Mouse (Mus musculus): ENCODE data around the gene 1700061G19Rik.

Gene 1700061G19Rik

GRCm38 (mm10) chr17:56874936-56875651 is at the start of gene 1700061G19Rik:
Gene 1700061G19Rik (plus strand): TSS chr17:56875477.
- no peak for DNase-seq (ENCODE audit: low read depth)

- peak; percentile 90 for DNase-seq (ENCODE audit: low read depth)
Measured at GRCm38 (mm10) chr17:56826718-56827117, 48.6 kb upstream of the 1700061G19Rik start.

- no peak for DNase-seq (ENCODE audit: low read depth)
Measured at GRCm38 (mm10) chr17:56829171-56829570, 46.1 kb upstream of the 1700061G19Rik start.

- DNase-seq (ENCODE audit: low read depth): no peak
Measured at GRCm38 (mm10) chr17:56829795-56830194, 45.5 kb upstream of the 1700061G19Rik start.

DNA sequence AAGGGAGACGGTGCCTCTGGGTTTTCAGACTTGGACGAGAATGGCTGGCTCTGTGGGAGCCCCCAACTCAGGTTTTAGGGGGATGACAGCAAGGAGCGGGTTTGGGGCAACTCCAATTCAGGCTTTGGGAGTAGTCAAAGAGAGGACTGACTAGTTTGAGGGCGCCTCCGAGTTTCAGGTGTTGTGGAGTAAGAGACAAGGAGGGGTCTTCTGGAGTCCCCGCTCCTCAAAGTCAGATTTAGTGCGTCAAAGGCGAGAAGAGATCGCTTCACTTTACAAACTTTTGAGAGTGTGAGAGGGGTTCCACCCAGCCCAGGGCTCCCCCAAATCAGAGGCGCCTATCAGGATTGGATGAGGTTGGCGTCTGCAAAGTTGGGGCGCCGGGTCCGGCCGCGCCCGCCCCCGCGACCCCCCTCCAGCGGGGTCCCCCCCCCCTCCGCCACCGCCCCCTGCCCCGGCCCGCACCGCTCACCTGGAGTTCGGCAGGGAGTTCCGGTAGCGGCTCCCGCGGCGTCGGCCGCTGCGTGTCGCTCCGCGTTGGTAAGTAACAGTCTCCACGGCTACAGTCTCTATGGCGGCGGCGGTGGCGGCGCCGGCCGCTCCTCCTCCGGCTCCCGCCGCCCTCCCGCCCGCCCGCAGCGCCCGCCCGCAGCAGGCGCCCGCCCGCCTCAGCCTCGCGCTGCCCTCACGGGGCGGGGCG is 44.7 kb upstream of the 1700061G19Rik start, which contains the start of gene Rfx2:
Rfx2 (minus strand) TSS at position 603 of the 700 bp plus-strand sequence.
- no peak for DNase-seq (ENCODE audit: low read depth)

GRCm38 (mm10) chr17:56831111-56831816 is 44.0 kb upstream of the 1700061G19Rik start:
- peak; percentile 97 for DNase-seq (ENCODE audit: low read depth)

DNA sequence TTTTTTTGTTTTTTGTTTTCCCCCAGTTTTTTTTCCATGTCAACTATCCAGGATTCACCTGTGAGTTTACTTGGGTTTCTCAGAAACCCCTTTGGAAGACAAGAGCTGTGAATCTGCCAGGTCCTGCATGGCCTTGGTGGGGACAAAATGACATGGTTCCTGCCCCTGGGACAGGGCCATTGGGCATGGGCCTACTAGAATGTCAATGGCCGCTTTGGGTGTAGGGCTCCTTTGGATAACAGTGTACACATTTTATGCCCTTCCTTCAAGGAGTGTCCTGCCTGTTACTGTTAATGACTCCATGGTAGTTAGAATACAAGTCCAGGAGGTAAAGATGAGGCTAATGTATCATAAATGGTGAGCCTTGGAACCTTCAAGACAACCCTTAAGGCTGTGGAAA is 42.4 kb upstream of the 1700061G19Rik start:
- no peak for DNase-seq (ENCODE audit: low read depth)

DNA sequence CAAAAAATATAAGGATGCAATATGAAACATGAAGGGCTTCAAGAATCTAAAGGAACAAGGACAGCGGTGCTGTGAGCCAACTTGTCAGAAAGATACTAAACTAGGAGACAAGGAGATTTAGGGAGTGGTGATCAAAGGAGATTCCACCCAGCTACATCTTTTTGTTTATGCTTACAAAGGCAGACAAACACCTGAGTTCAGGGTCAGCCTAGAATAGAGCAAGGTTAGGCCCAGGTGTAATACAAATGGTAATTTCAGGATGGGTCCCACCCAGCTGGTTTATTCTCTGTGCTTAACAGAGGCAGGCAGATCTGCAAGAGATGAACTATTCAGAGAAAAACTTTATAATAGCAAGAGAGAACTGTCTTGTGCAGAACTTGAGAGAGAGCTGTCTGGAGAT is 41.9 kb upstream of the 1700061G19Rik start:
- DNase-seq (ENCODE audit: low read depth): no peak

- no peak for DNase-seq (ENCODE audit: low read depth)
Measured at GRCm38 (mm10) chr17:56836336-56836735, 38.9 kb upstream of the 1700061G19Rik start.

DNA sequence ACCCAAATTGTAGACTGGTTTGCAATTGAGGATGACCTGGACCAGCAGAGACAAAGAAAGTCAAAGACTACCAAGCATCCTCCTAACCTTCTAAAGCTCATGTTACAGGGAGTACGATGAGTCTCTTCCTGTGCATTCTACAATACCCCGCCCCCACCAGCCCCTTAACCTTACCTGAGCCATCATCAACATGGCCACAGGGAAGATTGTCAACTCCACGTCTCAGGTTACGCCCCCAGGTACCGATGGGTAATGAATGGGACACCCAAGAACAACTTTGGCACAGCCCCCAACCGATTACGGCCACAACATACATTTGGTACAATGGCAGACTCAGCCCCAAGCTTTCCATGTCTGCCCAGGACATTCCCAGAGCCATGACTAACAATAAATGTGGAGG is 34.8 kb upstream of the 1700061G19Rik start:
- no peak for DNase-seq (ENCODE audit: low read depth)

GRCm38 (mm10) chr17:56842173-56842572 is 33.1 kb upstream of the 1700061G19Rik start:
- DNase-seq (ENCODE audit: low read depth): no peak

GRCm38 (mm10) chr17:56843678-56844077 is 31.6 kb upstream of the 1700061G19Rik start:
- DNase-seq (ENCODE audit: low read depth): no peak

DNA sequence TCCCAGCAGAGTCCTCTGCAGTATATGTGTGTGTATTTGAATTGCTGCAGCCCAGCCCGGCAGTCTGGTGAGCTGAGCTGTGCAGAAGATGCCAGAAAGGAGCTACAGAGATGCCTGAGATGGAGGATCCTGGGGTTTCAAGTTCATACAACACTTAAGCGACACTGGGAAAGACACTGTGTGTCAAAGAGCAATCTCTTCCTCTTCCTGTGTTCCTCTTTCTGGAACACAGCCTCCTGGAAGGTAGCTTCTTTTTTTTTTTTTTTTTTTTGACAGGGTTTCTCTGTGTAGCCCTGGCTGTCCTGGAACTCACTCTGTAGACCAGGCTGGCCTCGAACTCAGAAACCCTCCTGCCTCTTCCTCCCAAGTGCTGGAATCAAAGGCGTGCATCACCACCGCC is 26.5 kb upstream of the 1700061G19Rik start:
- DNase-seq (ENCODE audit: low read depth): no peak

- DNase-seq (ENCODE audit: low read depth): no peak
Measured at GRCm38 (mm10) chr17:56849710-56850109, 25.6 kb upstream of the 1700061G19Rik start.

DNA sequence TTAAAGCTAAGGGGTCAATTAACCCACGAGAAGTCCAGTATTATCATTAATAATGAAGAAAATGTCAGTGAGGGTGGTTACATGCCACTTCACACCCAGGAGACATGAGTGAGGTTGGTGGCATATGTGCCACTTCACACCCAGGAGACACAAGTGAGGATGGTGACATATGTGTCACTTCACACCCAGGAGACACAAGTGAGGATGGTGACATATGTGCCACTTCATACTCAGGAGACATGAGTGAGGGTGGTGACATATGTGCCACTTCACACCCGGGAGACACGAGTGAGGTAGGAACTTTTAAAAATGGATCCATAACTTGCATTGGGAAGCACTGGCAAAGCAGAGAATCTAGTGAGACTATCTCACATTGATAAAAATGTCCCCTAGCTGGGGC is 24.1 kb upstream of the 1700061G19Rik start:
- DNase-seq (ENCODE audit: low read depth): no peak

DNA sequence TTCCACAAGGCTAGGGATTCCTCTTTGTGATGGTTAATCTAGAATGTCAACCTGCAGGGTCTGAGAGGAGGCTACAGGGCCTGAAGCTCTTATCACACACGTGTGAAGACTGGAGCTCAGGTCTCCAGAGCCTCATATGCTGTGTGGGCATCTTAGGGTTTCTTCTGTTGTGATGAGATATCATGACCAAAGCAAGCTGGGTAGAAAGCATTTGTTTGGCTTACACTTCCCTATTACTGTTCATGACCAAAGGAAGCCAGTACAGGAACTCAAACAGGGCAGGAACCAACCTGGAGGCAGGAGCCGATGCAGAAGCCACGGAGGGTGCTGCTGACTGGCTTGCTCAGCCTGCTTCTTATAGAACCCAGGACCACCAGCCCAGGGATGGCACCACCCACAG is 19.9 kb upstream of the 1700061G19Rik start:
- DNase-seq (ENCODE audit: low read depth): no peak

DNA sequence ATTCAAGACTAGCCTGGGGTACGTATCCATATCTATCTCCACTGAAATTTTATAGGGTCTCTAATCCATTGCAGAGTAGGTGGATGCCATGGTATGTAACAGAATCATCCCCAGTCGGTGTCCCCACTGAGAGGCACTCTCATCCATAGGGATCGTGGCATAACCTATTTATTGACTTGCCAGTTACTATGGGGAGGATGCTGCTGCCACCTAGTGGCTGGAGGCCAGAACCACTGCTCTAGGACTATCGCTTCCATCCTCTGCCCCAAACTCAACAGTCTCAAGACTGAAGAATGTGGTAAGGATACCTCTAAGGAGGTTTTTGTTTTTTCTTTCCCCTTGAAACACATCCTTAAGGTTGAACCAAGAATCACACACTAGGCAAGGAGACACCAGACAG is 17.1 kb upstream of the 1700061G19Rik start:
- peak; percentile 68 for DNase-seq (ENCODE audit: low read depth)

DNA sequence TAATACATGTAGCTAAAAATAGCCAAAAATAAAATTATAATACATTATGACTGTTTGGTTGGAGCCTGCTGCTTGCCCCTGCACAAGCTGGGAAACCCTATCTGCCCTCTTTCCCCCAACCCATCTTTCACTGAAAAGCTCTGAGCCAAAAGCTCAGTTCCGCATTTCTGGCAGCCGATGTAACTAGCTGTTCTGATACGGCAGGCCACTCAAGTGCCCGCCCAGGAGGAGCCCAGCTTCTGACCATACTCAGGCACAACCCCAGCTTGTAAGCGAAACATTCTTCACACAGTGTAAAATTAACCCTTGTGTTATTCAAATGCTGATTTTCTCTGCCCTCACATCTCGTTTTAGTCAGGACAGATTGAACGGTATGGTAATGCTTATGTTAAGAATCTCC is 16.4 kb upstream of the 1700061G19Rik start:
- DNase-seq (ENCODE audit: low read depth): no peak

DNA sequence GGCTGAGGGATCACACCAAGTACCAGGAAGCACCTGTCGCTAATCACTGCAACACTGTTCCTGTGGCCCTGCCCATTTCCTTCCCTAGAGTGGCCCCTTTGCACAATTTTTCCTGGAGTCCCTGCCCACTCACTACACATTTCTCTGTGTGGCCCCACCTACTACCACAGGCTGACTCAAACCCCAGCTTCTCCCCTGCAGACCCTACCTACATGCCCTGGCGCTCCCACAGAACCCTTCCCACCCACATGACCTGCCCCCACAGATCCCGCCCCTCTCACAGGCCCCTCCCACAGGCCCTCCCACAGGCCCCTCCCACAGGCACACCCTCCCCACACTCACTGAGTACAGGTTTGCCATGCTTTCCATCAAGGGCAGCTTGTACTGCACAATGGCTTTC is 14.1 kb upstream of the 1700061G19Rik start:
- DNase-seq (ENCODE audit: low read depth): peak; percentile 17

GRCm38 (mm10) chr17:56866071-56866470 is 9.2 kb upstream of the 1700061G19Rik start:
- DNase-seq (ENCODE audit: low read depth): no peak

DNA sequence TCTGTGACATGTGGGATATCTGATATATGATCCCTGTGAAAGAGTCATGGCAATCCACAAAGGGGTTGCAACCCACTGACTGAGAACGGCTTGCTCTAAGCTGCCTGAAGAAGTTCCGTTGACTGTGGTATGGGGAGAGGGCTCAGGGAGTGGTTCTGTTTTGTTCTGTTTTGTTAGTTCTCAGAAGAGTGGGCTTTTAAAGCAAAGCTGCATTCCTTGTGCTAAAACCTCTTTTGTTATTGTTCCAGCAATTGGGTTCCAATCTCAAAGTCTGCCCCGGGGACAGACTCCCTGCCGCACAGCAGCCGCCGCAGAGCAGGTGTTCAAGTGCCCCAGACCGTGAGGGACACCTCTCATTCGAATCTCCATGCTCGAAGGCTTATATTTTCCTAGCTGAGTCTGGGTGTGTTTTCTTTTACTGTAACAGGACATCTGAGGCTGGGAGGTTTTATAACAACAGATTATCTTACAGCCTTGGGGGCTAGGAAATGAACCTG is 5.7 kb upstream of the 1700061G19Rik start:
- no peak for DNase-seq (ENCODE audit: low read depth)

- DNase-seq (ENCODE audit: low read depth): no peak
Measured at GRCm38 (mm10) chr17:56870287-56870953, 4.9 kb upstream of the 1700061G19Rik start.

Data from c-Kit-positive CD71-positive TER-119-negative erythroid progenitor cells, embryonic 14.5 days (primary cell).